Mouse (Mus musculus): ENCODE measurements around the gene Dars.

Dars gene

GRCm38 (mm10) chr1:128416584-128417532, at the start of gene Dars:
Gene Dars (minus strand): TSS chr1:128417368.
- peak; percentile 95 to 96 for DNase-seq

- no peak for DNase-seq
These were observed 49.7 kb upstream of the Dars start for GRCm38 (mm10) chr1:128466828-128467227.

GRCm38 (mm10) chr1:128463478-128463877, 46.3 kb upstream of the Dars start:
- DNase-seq: no peak

DNA sequence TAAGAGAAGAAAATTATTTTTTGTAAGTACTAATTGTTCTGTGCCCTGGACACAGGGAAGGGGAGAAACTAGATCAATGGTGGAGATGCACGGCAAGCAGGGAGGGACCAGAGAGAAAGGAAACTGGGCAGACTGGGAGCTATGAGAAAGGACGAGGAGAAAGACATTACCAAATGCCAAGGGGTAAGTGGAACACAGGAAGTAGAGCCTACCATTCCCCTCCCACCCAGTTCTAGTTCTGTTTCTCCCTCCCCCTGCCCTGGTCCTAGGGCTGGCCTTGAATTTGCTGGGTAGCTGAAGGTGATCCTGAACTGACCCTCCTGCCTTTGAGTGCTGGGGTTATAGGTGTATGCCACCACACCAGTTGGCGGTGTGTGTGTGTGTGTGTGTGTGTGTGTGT, 45.2 kb upstream of the Dars start:
- DNase-seq: no peak

- DNase-seq: no peak
These were observed 43.6 kb upstream of the Dars start for GRCm38 (mm10) chr1:128460780-128461179.

- no peak for DNase-seq
These were observed 42.3 kb upstream of the Dars start for GRCm38 (mm10) chr1:128459439-128459838.

- no peak for DNase-seq
These were observed 41.8 kb upstream of the Dars start for GRCm38 (mm10) chr1:128459011-128459410.

DNA sequence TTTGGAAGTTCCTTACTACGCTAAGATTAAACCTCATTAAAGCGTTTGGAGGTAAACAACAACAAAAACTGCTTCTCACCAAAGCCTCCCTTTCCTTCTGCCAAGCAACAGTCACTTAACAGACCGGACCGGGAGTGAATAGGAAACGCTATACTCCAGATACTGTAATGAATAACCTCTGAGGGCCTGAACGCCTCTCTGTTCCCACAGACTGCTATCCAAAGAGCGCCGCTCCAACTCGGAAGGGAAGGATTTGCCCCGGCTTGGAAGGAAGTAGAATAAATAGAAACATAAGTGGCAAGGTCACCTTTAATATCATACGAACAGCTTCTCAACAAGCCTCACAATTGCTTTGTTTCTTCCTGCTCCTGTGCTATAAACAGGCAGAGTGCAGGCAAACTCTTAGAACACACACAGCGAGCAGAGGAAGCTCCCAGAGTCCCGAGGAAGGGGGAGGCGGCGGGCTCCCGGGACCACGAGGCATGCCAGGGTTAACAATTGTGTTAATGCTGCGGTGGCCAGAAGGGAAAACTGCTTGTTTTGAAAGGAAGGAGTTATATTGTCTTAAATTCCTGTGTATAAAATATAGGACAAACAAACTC, 39.8 kb upstream of the Dars start:
- DNase-seq: peak in 1 of 2 experiments; percentile 8

DNA sequence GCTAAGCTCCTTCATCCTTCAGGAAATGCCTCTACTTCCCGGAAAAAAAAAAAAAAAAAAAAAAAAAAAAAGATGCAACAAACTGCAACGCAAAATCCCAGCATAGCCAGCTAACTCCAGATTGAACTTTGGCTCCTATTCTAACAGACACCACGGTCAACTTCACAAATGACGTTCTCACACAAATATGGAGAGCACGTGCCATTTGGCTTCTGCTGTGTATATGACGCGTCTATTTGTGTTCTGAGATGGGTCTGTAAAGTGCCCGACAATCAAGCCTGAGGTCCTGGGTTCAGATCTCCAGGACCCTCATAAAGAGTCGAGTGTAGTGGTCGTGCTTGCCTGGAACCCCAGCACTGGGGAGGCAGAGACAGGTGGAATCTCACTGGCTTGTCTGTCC, 39.1 kb upstream of the Dars start:
- DNase-seq: no peak

GRCm38 (mm10) chr1:128452210-128452609, 35.0 kb upstream of the Dars start:
- no peak for DNase-seq

DNA sequence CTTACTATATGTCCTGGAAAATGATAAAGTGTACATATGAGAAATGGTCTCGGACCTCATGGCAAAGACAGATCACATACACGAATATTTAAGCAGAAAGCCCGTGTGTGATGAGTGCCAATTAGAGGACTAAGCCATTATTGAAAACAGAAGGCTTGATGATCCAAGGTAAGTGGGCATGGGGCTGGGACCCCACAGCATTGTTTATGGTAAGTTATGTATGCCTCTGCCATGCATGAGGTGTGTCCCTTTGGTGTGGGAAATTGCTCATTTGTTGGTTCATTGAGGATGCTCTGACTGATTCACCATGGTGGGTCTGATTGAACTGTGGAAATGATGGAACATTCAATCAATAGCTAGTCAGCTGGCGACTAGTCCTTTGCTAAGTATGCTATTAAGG, 34.0 kb upstream of the Dars start:
- DNase-seq: no peak

DNA sequence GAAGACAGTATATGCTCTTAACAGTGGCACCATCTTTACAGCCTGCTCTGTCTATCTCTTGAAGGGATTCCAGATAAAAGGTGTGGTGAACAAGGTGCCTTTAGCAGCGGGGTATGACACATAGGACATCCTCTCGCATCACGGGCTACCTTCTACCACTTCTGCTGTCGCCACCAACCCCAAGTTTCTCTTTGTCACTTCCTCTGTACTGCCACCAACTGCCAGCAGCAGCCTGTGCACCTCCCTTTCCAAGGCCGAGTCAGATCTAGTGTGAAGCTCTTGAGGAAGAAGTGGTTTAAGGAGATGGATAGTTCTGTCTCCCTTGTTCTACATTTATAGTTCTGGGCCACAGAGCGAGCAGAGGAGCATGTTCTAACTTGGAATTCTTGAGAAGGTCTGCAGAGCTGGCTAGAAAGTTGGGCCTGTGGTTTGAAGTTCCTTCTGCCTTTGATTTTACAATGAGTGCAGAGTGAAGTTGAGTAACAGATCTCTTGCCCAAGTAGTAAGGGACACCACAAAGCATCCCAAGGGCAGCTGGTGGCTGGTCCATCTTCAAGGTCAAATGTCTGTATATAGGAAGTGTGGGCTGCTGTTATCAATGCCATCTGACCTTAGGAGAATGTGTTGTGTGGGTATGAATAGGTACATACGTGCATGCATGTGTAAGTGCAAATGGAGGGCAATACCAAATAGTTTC, 30.2 kb upstream of the Dars start:
- DNase-seq: no peak

DNA sequence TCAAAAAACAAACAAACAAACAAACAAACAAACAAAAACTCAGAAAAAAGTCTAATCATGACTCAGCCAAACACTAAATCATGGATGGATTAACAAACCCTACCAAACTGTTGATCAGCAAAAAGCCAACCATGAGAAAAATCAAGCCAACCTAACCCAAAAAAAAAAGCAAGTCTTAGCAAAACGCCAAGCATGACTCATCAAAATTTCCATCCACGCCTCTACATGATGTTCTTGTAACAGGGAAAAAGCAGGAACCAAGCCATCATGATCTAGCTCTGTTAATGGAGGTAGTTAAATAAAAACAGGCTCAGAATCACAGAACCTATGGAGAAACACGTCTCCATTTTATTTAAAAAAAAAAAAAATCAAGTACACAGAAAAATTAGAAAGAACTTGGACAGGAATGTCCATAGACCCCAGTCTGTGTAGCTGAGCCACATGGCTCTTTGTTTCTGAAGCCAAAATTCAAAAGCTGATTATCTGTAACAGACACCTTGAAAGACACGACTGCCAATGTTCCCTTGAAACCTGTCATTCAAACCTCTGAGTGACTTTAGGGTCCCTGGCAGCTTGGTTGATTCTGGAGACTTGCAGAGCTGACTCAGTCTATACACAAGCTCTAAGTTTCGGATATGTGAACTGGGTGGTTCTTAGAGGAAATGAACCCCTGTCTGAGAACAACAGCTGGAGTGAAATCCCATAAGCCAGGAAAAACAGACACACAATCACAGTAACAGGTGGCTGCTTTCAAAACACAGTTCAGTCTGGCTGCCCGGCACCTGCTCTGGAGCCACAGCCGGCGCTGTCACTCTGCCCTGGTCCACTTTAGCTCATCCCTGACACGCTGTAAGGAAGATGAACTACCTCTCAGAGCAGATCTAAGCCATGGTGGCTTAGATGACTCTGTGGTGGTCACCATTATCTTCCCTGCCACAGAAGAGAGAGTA, 27.0 kb upstream of the Dars start:
- DNase-seq: peak in 1 of 2 experiments; percentile 9

GRCm38 (mm10) chr1:128441129-128441473, 23.9 kb upstream of the Dars start:
- DNase-seq: no peak

DNA sequence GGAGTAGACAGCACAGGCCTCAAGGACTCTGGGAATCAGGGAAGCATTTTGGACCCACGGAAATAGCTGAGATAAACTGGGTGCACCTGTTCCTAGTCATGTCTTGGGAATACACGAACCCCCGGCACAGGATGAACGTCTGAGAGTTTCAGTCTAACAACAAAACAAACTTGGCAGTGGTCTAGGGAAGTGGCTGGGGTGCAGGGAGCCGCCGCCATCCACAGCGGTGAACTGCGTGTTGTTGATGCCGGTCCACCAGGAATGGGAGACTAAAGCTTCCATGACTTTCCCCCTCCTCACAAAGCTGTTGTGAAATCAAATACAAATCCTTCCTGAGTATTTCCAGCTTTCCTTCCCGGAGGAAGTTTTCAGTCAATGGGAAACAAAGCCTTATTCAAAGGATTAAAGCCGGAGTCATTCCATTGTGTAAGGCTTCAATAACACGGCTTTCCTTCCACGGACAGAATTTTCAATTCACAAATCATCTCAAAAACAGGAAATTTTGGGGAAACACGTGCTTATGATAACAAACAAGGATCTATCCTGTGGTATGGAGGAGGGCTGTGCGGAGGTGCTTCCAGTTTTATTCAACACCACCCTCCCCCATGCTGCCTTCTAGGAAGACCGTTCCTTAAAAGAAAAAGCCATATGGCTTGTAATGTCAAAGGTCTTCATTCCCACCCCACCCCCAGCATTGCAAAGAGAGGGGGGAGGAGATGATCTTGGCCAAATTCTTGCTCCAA, 23.4 kb upstream of the Dars start:
- no peak for DNase-seq

DNA sequence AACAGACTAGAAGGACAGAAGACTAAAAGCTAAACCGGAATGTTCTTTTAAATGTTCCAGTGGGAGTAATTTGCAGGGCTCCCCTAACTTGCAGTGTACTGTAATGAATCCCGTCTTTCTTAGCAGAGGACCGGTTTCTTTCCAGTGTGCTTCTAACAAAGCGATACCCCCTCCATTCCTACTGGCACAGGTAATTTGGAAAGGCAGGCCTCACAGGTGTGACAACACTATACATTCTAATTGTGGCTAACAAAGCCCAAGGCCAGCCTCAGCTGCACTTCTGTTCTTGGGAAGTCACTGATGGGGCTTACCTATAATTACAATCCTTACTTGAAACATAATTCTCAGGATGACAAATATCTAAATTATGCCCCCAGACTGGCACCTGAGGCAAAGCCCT, 22.4 kb upstream of the Dars start:
- DNase-seq: no peak

DNA sequence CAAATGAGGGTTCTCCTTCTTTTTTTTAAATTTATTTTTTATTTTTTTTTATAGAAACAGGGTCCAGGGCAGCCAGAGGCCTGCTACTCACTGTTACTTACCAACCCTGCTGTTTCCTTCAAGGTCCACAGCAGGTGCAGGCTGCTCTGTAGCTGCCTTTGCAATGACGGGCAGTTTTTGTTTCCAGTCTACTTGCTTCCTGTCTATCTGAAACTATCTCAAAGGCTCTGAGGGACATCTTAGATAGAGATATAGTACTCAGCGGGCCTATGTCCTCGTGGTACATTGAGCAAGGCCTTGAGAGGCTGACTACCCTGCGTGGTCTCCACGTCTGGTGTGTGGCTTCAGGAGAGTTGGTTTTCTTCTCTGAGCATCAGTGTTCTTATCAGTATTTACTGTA, 21.4 kb upstream of the Dars start:
- DNase-seq: no peak

DNA sequence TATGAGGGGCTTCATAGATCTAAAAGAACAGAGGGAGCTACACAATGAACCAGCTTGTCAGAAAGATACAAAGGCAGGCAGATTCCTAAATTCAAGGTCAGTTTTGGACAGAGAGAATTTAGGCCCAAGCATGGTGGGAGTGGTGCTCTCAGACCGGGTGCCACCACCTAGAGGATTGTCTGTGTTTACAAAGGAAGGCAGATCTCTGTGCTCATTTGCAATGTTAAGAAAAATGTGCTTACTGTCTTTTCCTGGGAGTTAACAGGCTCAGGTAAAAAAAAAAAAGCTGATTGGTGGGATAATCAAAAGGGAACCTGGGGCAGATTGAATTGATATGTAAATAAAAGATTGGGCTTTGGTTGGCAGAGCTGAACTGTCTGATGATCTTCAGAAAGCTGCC, 20.1 kb upstream of the Dars start:
- DNase-seq: no peak

- DNase-seq: no peak
These were observed 18.8 kb upstream of the Dars start for GRCm38 (mm10) chr1:128436015-128436414.

DNA sequence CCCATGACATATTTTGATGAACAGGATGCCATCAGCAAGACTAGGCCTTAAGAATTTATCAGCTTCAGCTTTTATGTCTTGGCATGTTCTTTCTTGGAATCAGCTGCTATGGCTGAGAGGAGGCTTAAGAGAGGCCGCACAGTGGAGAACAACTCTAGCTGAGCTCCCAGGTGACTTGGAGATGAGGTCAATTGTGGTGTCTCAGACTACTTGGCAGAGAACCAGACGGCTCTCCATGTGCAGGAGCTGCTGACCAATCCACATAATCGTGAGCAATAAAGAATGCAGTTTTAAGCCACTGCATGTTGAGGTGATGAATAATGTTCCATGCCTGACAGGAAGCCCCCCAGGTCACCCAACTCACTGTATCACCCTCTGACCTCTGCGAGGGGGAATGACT, 18.4 kb upstream of the Dars start:
- no peak for DNase-seq

- DNase-seq: no peak
These were observed 7.8 kb upstream of the Dars start for GRCm38 (mm10) chr1:128424928-128425327.

GRCm38 (mm10) chr1:128417533-128417888, 343 bp upstream of the Dars start:
- DNase-seq: peak in 1 of 2 experiments; percentile 47
